Mouse (Mus musculus) heart, embryonic 13.5 days (tissue): Measurements from ENCODE around the gene Pappa2. TPM values are rescaled to one million over a fixed set of nuclear protein-coding genes. Genes with fewer than 3 reads are reported as not detected.

Experiments used
- ATAC-seq: fragments of 200-750 bp; cut with Nextera tagmentation; 2 replicates; pipeline ENCODE4 v1.8.0; 2017; ENCODE audit warnings: moderate TSS enrichment; ENCODE audit not compliant: insufficient number of reproducible peaks, low FRiP score, low TSS enrichment; ENCODE audit errors: extremely low read depth
- H3K27ac ChIP-seq: fragments of 300-500 bp; sonication (generic); replicated peaks from 2 replicates; pipeline ENCODE4 v1.5.1; 2015; ENCODE audit warnings: moderate library complexity, mild to moderate bottlenecking, inconsistent platforms
- H3K27me3 ChIP-seq: fragments of 300-500 bp; sonication (generic); replicated peaks from 2 replicates; pipeline ENCODE4 v1.6.1; 2015; ENCODE audit warnings: mild to moderate bottlenecking, inconsistent platforms
- H3K36me3 ChIP-seq: fragments of 300-500 bp; sonication (generic); 2 replicates; pipeline ENCODE4 v1.6.1; 2015; ENCODE audit warnings: mild to moderate bottlenecking, inconsistent platforms
- H3K4me1 ChIP-seq: fragments of 300-500 bp; sonication (generic); 2 replicates; pipeline ENCODE4 v1.6.1; 2015; ENCODE audit warnings: inconsistent platforms
- H3K4me2 ChIP-seq: fragments of 300-500 bp; sonication (generic); 2 replicates; pipeline ENCODE4 v1.6.1; 2015; ENCODE audit warnings: inconsistent platforms, mild to moderate bottlenecking, moderate library complexity
- H3K4me3 ChIP-seq: fragments of 300-500 bp; sonication (generic); 2 replicates; pipeline ENCODE4 v1.5.1; 2015; ENCODE audit warnings: moderate library complexity, mild to moderate bottlenecking, inconsistent platforms
- H3K9ac ChIP-seq: fragments of 300-500 bp; sonication (generic); 2 replicates; pipeline ENCODE4 v1.6.1; 2015; ENCODE audit warnings: inconsistent platforms, mild to moderate bottlenecking, moderate library complexity
- H3K9me3 ChIP-seq: fragments of 300-500 bp; sonication (generic); 2 replicates; pipeline ENCODE4 v1.6.1; 2016; ENCODE audit warnings: inconsistent platforms
- WGBS: fragments of 180-500 bp; shearing (Covaris S2); methylation state at CpG from one replicate; pipeline ENCODE4 v1.1.7; 2015; ENCODE audit warnings: mixed read lengths; 5-methylcytosine and 5-hydroxymethylcytosine counted together
- polyA plus RNA-seq: library from polyadenylated mRNA; unstranded; fragments of >200 nt; fragmentation: Nextera tagmentation; extraction: Ambion mirVana; gene quantifications from 2 replicates; pipeline ENCODE4 v1.2.1, GENCODE M21; 2015

The Pappa2 gene
- polyA plus RNA-seq, 1 experiment from 2014 or later: 0.57 TPM

GRCm38 (mm10) chr1:158837151-158837550 is 143.1 kb downstream of the Pappa2 start:
- Histone ChIP-seq H3K27ac (no peak overlapping the region), H3K4me3 (no peak overlapping the region), H3K9ac (no peak overlapping the region), H3K9me3 (no peaks in the 10 kb centered on the region), H3K27me3 (no peaks in the 10 kb centered on the region), H3K4me1 (no peaks in the 10 kb centered on the region), H3K36me3 (no peaks in the 10 kb centered on the region), H3K4me2 (no peak overlapping the region)
- 66% methylated on average over 4 of the region's 4 CpGs for WGBS
- no peak for ATAC-seq

DNA sequence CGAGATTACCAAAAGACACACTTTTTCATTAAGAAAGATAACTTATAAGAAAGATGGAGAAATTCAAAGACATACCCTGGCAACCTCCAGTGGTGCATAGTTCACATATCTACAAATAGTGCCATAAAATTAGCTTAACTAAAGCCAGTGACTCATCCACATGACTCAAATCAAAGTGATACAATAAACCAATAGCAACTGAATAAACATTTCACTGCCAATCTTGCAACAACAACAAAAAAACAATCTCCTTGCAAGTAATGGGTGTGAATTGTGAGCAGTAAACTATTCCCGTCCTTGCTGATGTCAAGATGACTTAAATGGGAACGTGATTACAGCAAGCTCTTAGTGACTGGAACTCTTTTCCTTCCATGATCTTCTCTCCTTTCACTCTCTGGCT is 150.1 kb downstream of the Pappa2 start:
- Histone ChIP-seq H3K4me1 (no peaks in the 10 kb centered on the region), H3K27ac (no peak overlapping the region), H3K9ac (no peak overlapping the region), H3K4me2 (no peak overlapping the region), H3K9me3 (no peaks in the 10 kb centered on the region), H3K36me3 (no peaks in the 10 kb centered on the region), H3K4me3 (no peak overlapping the region), H3K27me3 (no peaks in the 10 kb centered on the region)
- WGBS: 69% methylated on average over 3 of the region's 3 CpGs
- ATAC-seq: no peak

GRCm38 (mm10) chr1:158827931-158828330 is 152.4 kb downstream of the Pappa2 start:
- Histone ChIP-seq H3K4me1 (no peaks in the 10 kb centered on the region), H3K4me2 (no peak overlapping the region), H3K36me3 (no peaks in the 10 kb centered on the region), H3K9ac (no peak overlapping the region), H3K27ac (no peak overlapping the region), H3K9me3 (no peaks in the 10 kb centered on the region), H3K27me3 (no peaks in the 10 kb centered on the region), H3K4me3 (no peak overlapping the region)
- no peak for ATAC-seq

- no peak overlapping the region for H3K4me3 ChIP-seq
- no peaks in the 10 kb centered on the region for H3K9me3 ChIP-seq
- H3K9ac ChIP-seq: no peak overlapping the region
- no peak for ATAC-seq
- no peak overlapping the region for H3K4me2 ChIP-seq
- no peak overlapping the region for H3K27ac ChIP-seq
- no peaks in the 10 kb centered on the region for H3K27me3 ChIP-seq
- H3K36me3 ChIP-seq: no peaks in the 10 kb centered on the region
- H3K4me1 ChIP-seq: no peaks in the 10 kb centered on the region
- 86% methylated on average over 2 of the region's 2 CpGs for WGBS
Measured at GRCm38 (mm10) chr1:158819676-158820075, 160.6 kb downstream of the Pappa2 start.

GRCm38 (mm10) chr1:158816479-158816878 is 163.8 kb downstream of the Pappa2 start:
- Histone ChIP-seq H3K4me2 (no peak overlapping the region), H3K9me3 (no peaks in the 10 kb centered on the region), H3K4me1 (no peaks in the 10 kb centered on the region), H3K9ac (no peak overlapping the region), H3K27me3 (no peaks in the 10 kb centered on the region), H3K4me3 (no peak overlapping the region), H3K36me3 (no peaks in the 10 kb centered on the region), H3K27ac (no peak overlapping the region)
- WGBS: 87% methylated on average over 3 of the region's 3 CpGs
- no peak for ATAC-seq

GRCm38 (mm10) chr1:158811887-158812286 is 168.4 kb downstream of the Pappa2 start:
- Histone ChIP-seq H3K36me3 (no peaks in the 10 kb centered on the region), H3K9me3 (no peaks in the 10 kb centered on the region), H3K9ac (no peak overlapping the region), H3K4me1 (no peaks in the 10 kb centered on the region), H3K27me3 (no peaks in the 10 kb centered on the region), H3K27ac (no peak overlapping the region), H3K4me2 (no peak overlapping the region), H3K4me3 (no peak overlapping the region)
- ATAC-seq: no peak
- 69% methylated on average over 3 of the region's 3 CpGs for WGBS

DNA sequence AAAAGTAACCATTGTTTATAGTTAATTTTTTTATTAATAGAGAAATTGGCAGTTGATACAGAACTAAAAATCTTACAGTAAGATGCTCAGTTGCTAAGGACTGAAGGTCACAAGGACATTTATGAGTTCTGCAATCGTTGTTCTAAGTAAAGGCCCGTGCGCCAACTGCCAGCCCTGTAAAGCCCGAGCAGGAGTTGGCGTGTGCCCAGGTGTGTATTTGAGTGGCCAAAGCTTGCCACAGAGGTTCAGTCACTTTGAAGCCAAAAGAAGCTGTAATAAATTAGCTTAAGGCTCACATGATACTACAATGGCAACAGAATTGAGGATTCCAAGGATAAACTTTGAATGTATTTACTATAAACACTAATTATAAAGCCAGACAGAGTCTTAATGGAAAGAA is 204.8 kb downstream of the Pappa2 start:
- no peak for ATAC-seq
- WGBS: 86% methylated on average over 5 of the region's 5 CpGs

GRCm38 (mm10) chr1:158773102-158773501 is 207.2 kb downstream of the Pappa2 start:
- H3K9me3 ChIP-seq: no peaks in the 10 kb centered on the region
- no peak for ATAC-seq

More for the DNA sequence above, 204.8 kb downstream of the Pappa2 start:
- Histone ChIP-seq H3K4me2 (no peak overlapping the region), H3K9me3 (no peaks in the 10 kb centered on the region), H3K27me3 (no peaks in the 10 kb centered on the region), H3K4me1 (peaks cover 16% of the 10 kb centered on the region), H3K9ac (no peak overlapping the region), H3K36me3 (no peaks in the 10 kb centered on the region), H3K4me3 (no peak overlapping the region), H3K27ac (no peak overlapping the region)

GRCm38 (mm10) chr1:158770756-158771155 is 209.5 kb downstream of the Pappa2 start:
- no peak for ATAC-seq
- no peaks in the 10 kb centered on the region for H3K27me3 ChIP-seq
- H3K36me3 ChIP-seq: no peaks in the 10 kb centered on the region
- WGBS: 67% methylated on average over 4 of the region's 4 CpGs
- no peak overlapping the region for H3K9ac ChIP-seq
- no peak overlapping the region for H3K27ac ChIP-seq
- H3K4me2 ChIP-seq: no peak overlapping the region
- no peaks in the 10 kb centered on the region for H3K9me3 ChIP-seq
- H3K4me1 ChIP-seq: peaks cover 23% of the 10 kb centered on the region
- H3K4me3 ChIP-seq: no peak overlapping the region

More at GRCm38 (mm10) chr1:158773102-158773501, 207.2 kb downstream of the Pappa2 start:
- no peak overlapping the region for H3K4me2 ChIP-seq
- H3K9ac ChIP-seq: no peak overlapping the region
- no peak overlapping the region for H3K4me3 ChIP-seq
- no peaks in the 10 kb centered on the region for H3K27me3 ChIP-seq
- peaks cover 16% of the 10 kb centered on the region for H3K4me1 ChIP-seq
- H3K36me3 ChIP-seq: no peaks in the 10 kb centered on the region
- 0 out of 2 replicates have a peak overlapping the region, but pooled peaks have one; percentile 55 for H3K27ac ChIP-seq

GRCm38 (mm10) chr1:158770036-158770655 is 210.1 kb downstream of the Pappa2 start:
- no peak for ATAC-seq
- peaks cover 29% of the 10 kb centered on the region for H3K4me1 ChIP-seq

GRCm38 (mm10) chr1:158765842-158766241 is 214.4 kb downstream of the Pappa2 start:
- WGBS: 20% methylated on average over 2 of the region's 2 CpGs

More at GRCm38 (mm10) chr1:158770036-158770655, 210.1 kb downstream of the Pappa2 start:
- no peaks in the 10 kb centered on the region for H3K9me3 ChIP-seq
- WGBS: 66% methylated on average over 7 of the region's 7 CpGs
- no peaks in the 10 kb centered on the region for H3K27me3 ChIP-seq
- H3K27ac ChIP-seq: no peak overlapping the region
- no peak overlapping the region for H3K4me3 ChIP-seq
- H3K36me3 ChIP-seq: no peaks in the 10 kb centered on the region
- H3K4me2 ChIP-seq: no peak overlapping the region
- H3K9ac ChIP-seq: no peak overlapping the region

DNA sequence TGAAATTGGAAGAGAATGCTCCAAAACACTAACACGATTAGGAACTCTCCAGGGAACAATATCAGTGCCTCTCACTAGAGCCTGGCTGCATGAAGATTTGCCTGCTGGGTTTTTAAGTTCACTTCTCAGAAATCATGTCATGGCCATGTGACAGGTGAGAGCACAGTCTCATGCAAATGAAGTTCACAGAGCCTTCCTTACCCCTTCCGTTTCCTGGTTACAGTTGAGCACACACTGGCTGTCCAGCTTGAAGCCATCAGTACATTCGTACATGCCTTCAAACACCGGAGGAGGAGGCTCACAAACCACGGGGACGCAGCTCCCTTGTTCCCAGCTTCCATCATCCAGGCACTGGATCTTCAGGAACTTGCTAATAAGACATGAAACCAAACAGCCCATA is 215.6 kb downstream of the Pappa2 start:
- no peaks in the 10 kb centered on the region for H3K36me3 ChIP-seq
- H3K27me3 ChIP-seq: no peaks in the 10 kb centered on the region
- H3K27ac ChIP-seq: no peak overlapping the region
- no peaks in the 10 kb centered on the region for H3K9me3 ChIP-seq
- H3K4me1 ChIP-seq: peaks cover 12% of the 10 kb centered on the region
- WGBS: 64% methylated on average over 6 of the region's 6 CpGs
- H3K9ac ChIP-seq: no peak overlapping the region
- H3K4me2 ChIP-seq: no peak overlapping the region
- no peak for ATAC-seq
- no peak overlapping the region for H3K4me3 ChIP-seq

More at GRCm38 (mm10) chr1:158765842-158766241, 214.4 kb downstream of the Pappa2 start:
- H3K27me3 ChIP-seq: no peaks in the 10 kb centered on the region
- H3K36me3 ChIP-seq: no peaks in the 10 kb centered on the region
- H3K9ac ChIP-seq: no peak overlapping the region
- no peaks in the 10 kb centered on the region for H3K9me3 ChIP-seq
- ATAC-seq: no peak
- no peak overlapping the region for H3K27ac ChIP-seq
- H3K4me1 ChIP-seq: peaks cover 12% of the 10 kb centered on the region
- no peak overlapping the region for H3K4me2 ChIP-seq
- H3K4me3 ChIP-seq: no peak overlapping the region
